Mouse (Mus musculus) forebrain, embryonic 11.5 days (tissue): Measurements from ENCODE around the gene Mgat5. TPM values are rescaled to one million over a fixed set of nuclear protein-coding genes. Genes with fewer than 3 reads are reported as not detected.

Experiments
- ATAC-seq: fragments of 200-750 bp; cut with Nextera tagmentation; replicated peaks from 2 replicates; pipeline ENCODE4 v1.8.0; 2017; ENCODE audit warnings: moderate TSS enrichment; ENCODE audit not compliant: low FRiP score
- DNase-seq: peaks from one replicate; pipeline ENCODE4 v3.0.0-alpha.2; 2017; ENCODE audit warnings: low spot score
- H3K27ac ChIP-seq: fragments of 300-500 bp; sonication (generic); 2 replicates; pipeline ENCODE4 v1.5.1; 2014; ENCODE audit warnings: low read depth, low read length
- H3K27me3 ChIP-seq: fragments of 300-500 bp; sonication (generic); 2 replicates; pipeline ENCODE4 v1.6.1; 2014; ENCODE audit warnings: mild to moderate bottlenecking, low read length, mixed read lengths; ENCODE audit not compliant: control insufficient read depth, insufficient read depth
- H3K36me3 ChIP-seq: fragments of 300-500 bp; sonication (generic); 2 replicates; pipeline ENCODE4 v1.6.1; 2014; ENCODE audit warnings: mild to moderate bottlenecking, low read length, moderate library complexity, mixed read lengths; ENCODE audit not compliant: control insufficient read depth, insufficient read depth
- H3K4me1 ChIP-seq: fragments of 300-500 bp; sonication (generic); replicated peaks from 2 replicates; pipeline ENCODE4 v1.6.1; 2014; ENCODE audit warnings: low read length, mixed read lengths; ENCODE audit not compliant: control insufficient read depth, insufficient read depth
- H3K4me2 ChIP-seq: fragments of 300-500 bp; sonication (generic); 2 replicates; pipeline ENCODE4 v1.6.1; 2014; ENCODE audit warnings: low read depth, mild to moderate bottlenecking, low read length, moderate library complexity, mixed read lengths; ENCODE audit not compliant: severe bottlenecking
- H3K4me3 ChIP-seq: fragments of 300-500 bp; sonication (generic); 2 replicates; pipeline ENCODE4 v1.5.1; 2014; ENCODE audit warnings: low read depth, low read length
- H3K9ac ChIP-seq: fragments of 300-500 bp; sonication (generic); 2 replicates; pipeline ENCODE4 v1.6.1; 2014; ENCODE audit warnings: low read length
- H3K9me3 ChIP-seq: fragments of 300-500 bp; sonication (generic); 2 replicates; pipeline ENCODE4 v1.6.1; 2016; ENCODE audit warnings: low read length, mixed read lengths; ENCODE audit not compliant: control insufficient read depth
- WGBS: fragments of 180-500 bp; shearing (Covaris S2); extraction: QIAGEN DNeasy Blood & Tissue Kit; methylation state at CpG from one replicate; pipeline ENCODE4 v1.1.7; 2014; 5-methylcytosine and 5-hydroxymethylcytosine counted together
- polyA plus RNA-seq: library from polyadenylated mRNA; unstranded; fragments of >200 nt; fragmentation: Nextera tagmentation; extraction: Ambion mirVana; gene quantifications from 2 replicates; pipeline ENCODE4 v1.2.1, GENCODE M21; 2014

The Mgat5 gene
- polyA plus RNA-seq, 1 experiment from 2014 or later: 6.6 TPM

DNA sequence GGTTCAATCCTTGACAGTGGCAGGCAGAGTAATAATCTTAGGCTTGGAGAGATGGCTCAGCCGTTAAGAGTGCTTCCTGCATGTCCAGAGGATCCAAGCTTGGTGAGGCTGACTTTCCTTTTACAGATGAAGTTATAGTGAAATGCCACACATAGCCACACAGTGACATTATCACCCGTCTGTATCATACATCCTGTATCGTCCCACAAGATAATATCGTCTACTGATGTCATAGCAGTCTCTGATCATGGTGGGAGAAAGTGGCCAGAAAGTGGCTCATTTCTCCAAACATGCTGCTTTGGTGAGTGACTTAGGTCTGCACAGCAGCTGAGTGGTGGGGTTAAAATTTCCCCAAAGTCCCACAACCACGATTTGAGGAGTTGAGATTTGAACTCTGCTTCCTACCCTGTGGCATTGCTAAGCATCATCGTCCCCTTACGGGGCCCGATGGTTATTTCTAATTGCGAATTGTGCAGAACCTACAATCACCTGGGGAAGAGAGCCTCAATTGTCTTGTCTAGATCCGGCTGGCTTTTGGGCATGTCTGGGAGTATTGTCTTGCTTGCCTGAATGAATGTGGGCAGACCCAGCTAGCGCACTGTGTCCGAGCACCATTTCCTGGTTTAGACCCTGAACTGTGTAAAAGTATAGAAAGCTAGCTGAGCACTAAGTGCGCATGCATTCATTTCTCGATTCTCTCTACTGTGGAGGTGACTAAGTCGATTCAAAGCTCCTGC, 37.5 kb downstream of the Mgat5 start:
- ATAC-seq: no peak
- no peak for DNase-seq
- no peak overlapping the region for H3K27ac ChIP-seq
- no peaks in the 10 kb centered on the region for H3K36me3 ChIP-seq
- 89% methylated on average over 15 of the region's 15 CpGs for WGBS
- H3K4me2 ChIP-seq: no peak overlapping the region
- H3K9ac ChIP-seq: no peak overlapping the region
- no peak overlapping the region for H3K4me3 ChIP-seq
- H3K4me1 ChIP-seq: peaks cover 4% of the 10 kb centered on the region; the same call in 1 of the 2 replicates
- no peaks in the 10 kb centered on the region for H3K27me3 ChIP-seq
- H3K9me3 ChIP-seq: no peaks in the 10 kb centered on the region

DNA sequence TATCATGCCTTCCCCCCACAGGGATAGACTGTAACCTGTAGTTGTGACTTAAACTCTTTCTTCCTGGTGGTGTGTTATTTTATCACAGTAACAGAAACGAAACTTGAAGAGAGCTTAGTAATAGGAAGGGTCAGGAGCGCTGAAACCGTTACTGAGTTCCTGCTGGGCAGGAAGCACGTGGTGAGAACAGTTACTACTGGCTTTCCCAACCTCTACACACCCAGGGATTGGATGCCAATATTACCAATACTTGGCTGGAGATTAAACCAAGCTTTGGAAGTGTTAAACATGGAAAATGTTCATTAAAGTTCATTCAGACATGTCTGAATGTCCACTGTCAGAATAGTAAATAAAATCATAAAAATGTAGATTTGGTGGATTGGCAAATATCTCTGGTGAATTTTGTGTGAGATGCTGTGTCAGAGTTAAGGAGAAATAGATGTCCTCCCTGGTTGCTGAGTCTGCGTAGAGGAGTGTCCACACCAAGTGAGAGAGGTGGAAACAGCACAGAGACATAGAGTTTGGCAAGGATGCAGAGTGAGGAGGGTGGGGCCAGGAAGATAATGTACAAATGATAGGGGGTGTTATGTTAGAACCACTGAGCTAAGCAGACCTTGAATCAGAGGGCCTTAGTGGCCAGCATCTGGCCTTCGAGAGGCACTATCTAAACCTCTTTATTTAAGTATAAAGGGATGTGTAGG, 38.2 kb downstream of the Mgat5 start:
- Histone ChIP-seq H3K9ac (no peak overlapping the region), H3K4me2 (no peak overlapping the region), H3K27me3 (no peaks in the 10 kb centered on the region), H3K4me1 (peaks cover 4% of the 10 kb centered on the region; the same call in 1 of the 2 replicates), H3K36me3 (no peaks in the 10 kb centered on the region), H3K4me3 (no peak overlapping the region), H3K9me3 (no peaks in the 10 kb centered on the region), H3K27ac (no peak overlapping the region)
- DNase-seq (no peak), ATAC-seq (no peak)
- WGBS: 76% methylated on average over 6 of the region's 6 CpGs

DNA sequence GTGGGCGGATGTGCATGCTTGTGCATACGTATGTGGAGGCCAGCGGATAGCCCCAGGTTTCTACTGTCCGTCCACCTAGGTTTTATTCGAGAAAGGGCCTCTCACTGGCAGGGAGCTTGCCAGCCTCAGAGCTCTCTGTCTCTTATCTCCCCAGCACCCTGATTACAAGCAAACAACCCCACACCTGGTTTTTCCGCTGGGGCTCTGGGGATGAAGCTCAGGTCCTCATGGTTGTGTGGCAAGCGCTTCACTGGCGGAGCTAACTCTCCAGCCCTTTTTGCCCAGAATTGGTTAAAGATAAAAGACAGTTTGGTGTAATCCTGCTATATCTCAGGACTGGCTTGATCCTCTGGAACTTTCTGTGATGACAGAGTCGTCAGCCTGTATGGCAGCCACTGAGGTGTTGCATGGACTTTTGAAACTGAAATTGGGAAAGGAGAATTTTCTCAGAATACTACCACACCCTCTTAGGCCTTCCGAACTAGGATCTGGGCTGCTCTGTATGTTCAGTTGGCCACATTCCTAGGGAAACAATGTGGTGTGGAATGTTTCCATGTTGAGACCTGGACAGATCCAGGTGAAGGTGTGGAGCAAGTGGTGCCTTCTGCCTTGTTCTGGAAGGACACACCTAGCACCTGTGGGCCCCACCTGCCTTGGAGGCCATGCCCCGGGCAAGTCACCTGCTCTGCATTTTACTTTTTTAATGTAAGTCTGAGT, 39.4 kb downstream of the Mgat5 start:
- DNase-seq: no peak
- Histone ChIP-seq H3K4me3 (no peak overlapping the region), H3K27me3 (no peaks in the 10 kb centered on the region), H3K27ac (no peak overlapping the region), H3K9me3 (no peaks in the 10 kb centered on the region), H3K4me2 (no peak overlapping the region), H3K9ac (no peak overlapping the region), H3K36me3 (no peaks in the 10 kb centered on the region), H3K4me1 (peaks cover 4% of the 10 kb centered on the region; the same call in 1 of the 2 replicates)
- ATAC-seq: no peak
- 90% methylated on average over 11 of the region's 11 CpGs for WGBS

DNA sequence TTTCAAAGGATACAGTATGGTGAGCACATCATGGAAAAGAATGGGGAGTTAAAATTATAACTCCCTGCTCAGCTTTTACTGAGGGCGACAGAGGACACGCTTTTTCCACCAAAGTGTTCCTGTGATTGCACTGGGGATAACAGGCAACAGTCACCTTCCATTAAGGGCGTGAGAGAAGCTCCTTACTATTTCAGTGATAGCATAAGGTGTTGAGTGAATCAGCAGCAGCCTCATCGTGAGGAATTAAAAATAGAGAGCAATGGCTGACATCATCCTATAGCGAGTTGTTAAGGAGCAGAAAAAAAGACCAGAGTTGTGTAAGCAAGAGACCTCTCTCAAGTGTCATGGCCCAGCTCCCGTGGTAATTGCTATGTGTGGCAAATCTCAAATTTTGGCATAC, 41.3 kb downstream of the Mgat5 start:
- 90% methylated on average over 6 of the region's 6 CpGs for WGBS

DNA sequence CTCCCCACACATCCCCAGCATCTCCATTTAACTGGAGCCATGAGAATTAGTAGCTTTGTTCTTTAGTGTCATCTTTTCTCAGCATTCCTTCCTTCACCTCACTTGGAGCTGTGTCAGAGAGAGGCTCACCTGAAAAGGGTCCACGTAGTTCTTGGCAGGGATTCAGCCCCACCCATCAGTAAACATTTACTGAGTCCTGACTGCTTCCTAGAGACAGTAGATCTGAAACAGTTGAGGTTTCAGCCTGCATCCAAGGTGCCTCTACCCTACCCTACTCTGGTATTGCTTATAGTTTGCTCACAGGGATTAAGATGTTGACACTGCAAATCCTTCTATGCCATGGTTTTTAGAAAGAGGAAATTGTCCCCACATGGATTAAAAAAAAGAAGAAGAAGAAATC, 43.6 kb downstream of the Mgat5 start:
- Histone ChIP-seq H3K9me3 (no peaks in the 10 kb centered on the region), H3K4me3 (no peak overlapping the region), H3K27me3 (no peaks in the 10 kb centered on the region), H3K4me2 (no peak overlapping the region), H3K9ac (no peak overlapping the region), H3K27ac (no peak overlapping the region), H3K36me3 (no peaks in the 10 kb centered on the region), H3K4me1 (no peaks in the 10 kb centered on the region)
- ATAC-seq (no peak), DNase-seq (no peak)
- 87% methylated on average over 1 of the region's 1 CpGs for WGBS

More for the DNA sequence above, 41.3 kb downstream of the Mgat5 start:
- Histone ChIP-seq H3K9ac (no peak overlapping the region), H3K4me3 (no peak overlapping the region), H3K36me3 (no peaks in the 10 kb centered on the region), H3K9me3 (no peaks in the 10 kb centered on the region), H3K27ac (no peak overlapping the region), H3K27me3 (no peaks in the 10 kb centered on the region), H3K4me2 (no peak overlapping the region), H3K4me1 (no peaks in the 10 kb centered on the region)
- no peak for ATAC-seq
- DNase-seq: no peak

DNA sequence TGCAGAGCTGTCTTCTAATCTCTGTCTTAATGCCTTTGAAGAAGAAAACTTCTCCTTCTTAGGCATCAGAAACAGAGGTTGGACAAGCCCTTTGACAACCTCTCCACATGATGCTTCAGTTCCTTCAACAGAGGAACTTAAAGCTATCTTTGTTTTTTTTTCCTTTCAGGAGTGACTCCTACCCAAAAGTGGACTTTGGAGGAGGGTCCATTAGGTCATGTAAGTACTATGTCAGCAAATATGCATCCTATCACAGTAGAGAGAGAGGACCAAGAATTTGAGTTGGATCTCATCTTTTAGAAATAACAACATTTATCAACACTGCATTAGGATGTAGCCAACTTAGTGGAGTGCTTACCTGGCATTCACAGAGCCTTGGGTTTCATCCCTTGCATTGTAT, 44.8 kb downstream of the Mgat5 start:
- Histone ChIP-seq H3K9ac (no peak overlapping the region), H3K27me3 (no peaks in the 10 kb centered on the region), H3K4me3 (no peak overlapping the region), H3K36me3 (no peaks in the 10 kb centered on the region), H3K9me3 (no peaks in the 10 kb centered on the region), H3K27ac (no peak overlapping the region), H3K4me1 (no peaks in the 10 kb centered on the region), H3K4me2 (no peak overlapping the region)
- no peak for ATAC-seq
- no peak for DNase-seq

DNA sequence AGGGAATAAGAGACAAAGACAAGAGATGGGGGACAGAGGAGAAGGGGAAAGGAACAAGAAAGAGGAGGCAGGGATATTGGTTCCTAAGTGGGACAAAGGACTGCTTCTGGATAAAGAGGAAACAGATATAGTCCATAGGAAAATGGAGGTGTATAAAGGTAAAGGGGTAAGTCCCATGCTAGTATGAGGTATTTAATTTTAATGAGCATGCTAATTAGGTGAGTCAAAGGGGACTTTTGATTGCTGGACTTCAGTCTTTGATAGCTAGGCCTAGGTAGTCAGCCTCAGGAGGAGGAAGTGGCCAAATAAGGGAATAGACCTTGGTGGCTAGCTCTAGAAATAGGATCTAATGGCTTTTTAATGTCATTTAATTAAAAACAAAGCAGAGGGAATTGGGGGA, 45.5 kb downstream of the Mgat5 start:
- no peaks in the 10 kb centered on the region for H3K9me3 ChIP-seq
- H3K27me3 ChIP-seq: no peaks in the 10 kb centered on the region
- no peaks in the 10 kb centered on the region for H3K4me1 ChIP-seq
- DNase-seq (no peak), ATAC-seq (no peak)
- no peak overlapping the region for H3K4me2 ChIP-seq
- H3K36me3 ChIP-seq: no peaks in the 10 kb centered on the region
- H3K9ac ChIP-seq: no peak overlapping the region
- no peak overlapping the region for H3K27ac ChIP-seq
- H3K4me3 ChIP-seq: no peak overlapping the region

DNA sequence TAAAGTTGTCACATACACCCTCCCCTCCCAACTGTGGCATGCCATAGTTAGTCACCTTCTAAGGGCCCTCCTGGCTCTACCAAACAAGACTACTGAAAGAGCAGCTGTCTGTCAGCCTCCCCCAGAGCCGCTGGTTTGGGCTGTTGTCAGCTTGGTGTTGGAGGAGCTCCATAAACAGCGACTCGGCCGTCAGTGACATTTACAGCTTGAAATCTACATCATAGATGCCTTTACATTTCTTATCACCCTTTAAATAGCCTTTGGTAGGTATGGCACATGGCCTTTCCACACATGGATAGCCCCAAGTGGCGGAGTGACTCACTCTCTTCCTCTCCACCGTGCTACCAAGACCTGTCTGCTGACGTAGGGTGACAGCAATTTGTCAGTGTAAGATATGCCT, 46.9 kb downstream of the Mgat5 start:
- Histone ChIP-seq H3K4me1 (no peaks in the 10 kb centered on the region), H3K9ac (no peak overlapping the region), H3K4me3 (no peak overlapping the region), H3K27me3 (no peaks in the 10 kb centered on the region), H3K27ac (no peak overlapping the region), H3K36me3 (no peaks in the 10 kb centered on the region), H3K4me2 (no peak overlapping the region), H3K9me3 (no peaks in the 10 kb centered on the region)
- WGBS: 85% methylated on average over 7 of the region's 7 CpGs
- ATAC-seq: no peak
- DNase-seq: no peak
